In genomic region chr3:109478297-109478696, GRCm38 (mm10) we compare ENCODE assay signal across 19 mouse cellular contexts.
"Had no signal": no experiment of that assay in that cellular context is flagged by ENCODE, and none has a peak within 500 bp of the region (broad histone marks: within the 10 kb centered on the region; RNA-seq: fewer than 3 reads in every experiment).

No protein-coding gene starts in this region.

- H3K4me3 ChIP-seq: limb, embryonic 10.5 days; limb, embryonic 13.5 days; liver, embryonic 13.5 days; lung, embryonic 15.5 days; midbrain, embryonic 12.5 days; midbrain, embryonic 15.5 days; neural tube, embryonic 12.5 days; neural tube, embryonic 15.5 days had no signal

- ATAC-seq: intestine, postnatal 0 days; midbrain, embryonic 15.5 days had no signal

- H3K9ac ChIP-seq: limb, embryonic 13.5 days; liver, embryonic 13.5 days; lung, embryonic 15.5 days; midbrain, embryonic 12.5 days; midbrain, embryonic 15.5 days; neural tube, embryonic 12.5 days; neural tube, embryonic 15.5 days had no signal

- H3K9me3 ChIP-seq: limb, embryonic 10.5 days; limb, embryonic 13.5 days; liver, embryonic 13.5 days; lung, embryonic 15.5 days; midbrain, embryonic 12.5 days; midbrain, embryonic 15.5 days; neural tube, embryonic 12.5 days; neural tube, embryonic 15.5 days had no signal

- H3K27me3 ChIP-seq: limb, embryonic 13.5 days; liver, embryonic 13.5 days; lung, embryonic 15.5 days; midbrain, embryonic 12.5 days; midbrain, embryonic 15.5 days; neural tube, embryonic 12.5 days; neural tube, embryonic 15.5 days had no signal

- H3K4me1 ChIP-seq: limb, embryonic 10.5 days; limb, embryonic 13.5 days; liver, embryonic 13.5 days; lung, embryonic 15.5 days; midbrain, embryonic 12.5 days; neural tube, embryonic 12.5 days had no signal

- H3K27ac ChIP-seq: limb, embryonic 10.5 days; limb, embryonic 13.5 days; liver, embryonic 13.5 days; lung, embryonic 15.5 days; midbrain, embryonic 12.5 days; midbrain, embryonic 15.5 days; neural tube, embryonic 12.5 days; neural tube, embryonic 15.5 days had no signal

- DNase-seq: kidney, adult 2 months; kidney, postnatal 14 days; kidney, postnatal 4 days; liver; liver, embryonic 13.5 days; lung, postnatal 14 days; lung, postnatal 4 days; retina, postnatal 1 day; right cerebral cortex, postnatal 25 days; thymus, adult 18-20 months; thymus, postnatal 36 days had no signal

- H3K4me2 ChIP-seq: limb, embryonic 13.5 days; liver, embryonic 13.5 days; lung, embryonic 15.5 days; midbrain, embryonic 12.5 days; midbrain, embryonic 15.5 days; neural tube, embryonic 12.5 days; neural tube, embryonic 15.5 days had no signal

- H3K36me3 ChIP-seq: limb, embryonic 10.5 days; limb, embryonic 13.5 days; liver, embryonic 13.5 days; lung, embryonic 15.5 days; midbrain, embryonic 12.5 days; midbrain, embryonic 15.5 days; neural tube, embryonic 12.5 days; neural tube, embryonic 15.5 days had no signal
